Mouse (Mus musculus): ENCODE results near the gene Xrra1.

Xrra1 gene

GRCm38 (mm10) chr7:99947329-99947728 lies 88.4 kb downstream of the Xrra1 start:
- no peak for TF ChIP-seq GATA4 (IDR thresholded peaks at IDR 0.05; ENCODE audit: insufficient replicate concordance, low read length)

- no peak for TF ChIP-seq GATA4 (IDR thresholded peaks at IDR 0.05; ENCODE audit: insufficient replicate concordance, low read length)
Measured at GRCm38 (mm10) chr7:99953442-99954098, 94.7 kb downstream of the Xrra1 start.

GRCm38 (mm10) chr7:99954212-99954611 lies 95.3 kb downstream of the Xrra1 start:
- TF ChIP-seq GATA4 (IDR thresholded peaks at IDR 0.05; ENCODE audit: insufficient replicate concordance, low read length): no peak

- TF ChIP-seq GATA4 (IDR thresholded peaks at IDR 0.05; ENCODE audit: insufficient replicate concordance, low read length): no peak
Measured at GRCm38 (mm10) chr7:99956095-99956494, 97.2 kb downstream of the Xrra1 start.

- no peak for TF ChIP-seq GATA4 (IDR thresholded peaks at IDR 0.05; ENCODE audit: insufficient replicate concordance, low read length)
Measured at GRCm38 (mm10) chr7:99957226-99957965, 98.5 kb downstream of the Xrra1 start.

GRCm38 (mm10) chr7:99961518-99961917 lies 102.6 kb downstream of the Xrra1 start:
- no peak for TF ChIP-seq GATA4 (IDR thresholded peaks at IDR 0.05; ENCODE audit: insufficient replicate concordance, low read length)

GRCm38 (mm10) chr7:99962536-99963236 lies 103.8 kb downstream of the Xrra1 start:
- TF ChIP-seq GATA4 (IDR thresholded peaks at IDR 0.05; ENCODE audit: insufficient replicate concordance, low read length): peak; percentile 98

GRCm38 (mm10) chr7:99963237-99963860 lies 104.4 kb downstream of the Xrra1 start:
- no peak for TF ChIP-seq GATA4 (IDR thresholded peaks at IDR 0.05; ENCODE audit: insufficient replicate concordance, low read length)

- TF ChIP-seq GATA4 (IDR thresholded peaks at IDR 0.05; ENCODE audit: insufficient replicate concordance, low read length): no peak
Measured at GRCm38 (mm10) chr7:99965020-99965841, 106.3 kb downstream of the Xrra1 start.

GRCm38 (mm10) chr7:99966011-99966721 lies 107.2 kb downstream of the Xrra1 start:
- TF ChIP-seq GATA4 (IDR thresholded peaks at IDR 0.05; ENCODE audit: insufficient replicate concordance, low read length): no peak
